Mouse (Mus musculus) erythroid progenitor cell, adult 5-6 weeks (primary cell): ENCODE measurements at regions not wholly inside any gene's neighbourhood (a gene's known extent, or its start where the extent isn't known, plus 50 kb on each side); places are given as distances from the start of the nearest gene placed in this dataset.
"Not testable (repeated sequence)": the region's sequence is repeated elsewhere in the genome, so short reads cannot be mapped to it uniquely, and the experiment has no call there.

ENCODE experiments used
- ATAC-seq: replicated peaks from 2 replicates; pipeline ENCODE4 v1.8.0; 2016; ENCODE audit warnings: moderate number of reproducible peaks, mild to moderate bottlenecking, moderate TSS enrichment, inconsistent platforms; ENCODE audit not compliant: poor library complexity, low FRiP score, severe bottlenecking

- not testable (repeated sequence) for ATAC-seq
These were observed 184.8 kb upstream of the Gm10324 start for GRCm38 (mm10) chr13:65934376-65935071.

DNA sequence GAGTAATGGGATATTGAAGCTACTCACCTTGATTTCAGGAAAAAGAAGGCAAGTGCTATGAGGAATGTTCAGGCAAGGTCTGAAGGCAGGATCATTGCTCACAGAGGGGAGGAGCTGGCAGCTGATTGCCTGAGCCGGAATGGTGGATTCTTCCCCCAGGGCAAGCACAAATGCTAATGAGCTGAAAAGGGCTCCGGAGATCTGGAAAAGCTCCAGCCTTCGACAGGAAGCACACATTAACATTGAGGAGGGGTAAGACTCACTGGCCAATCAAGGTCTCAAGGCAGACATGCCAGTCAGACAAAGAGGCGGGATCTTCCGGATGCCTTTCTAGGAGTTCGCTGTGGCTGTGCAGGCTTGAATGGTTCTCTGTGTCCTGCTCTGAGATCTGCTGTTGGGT, 169.1 kb upstream of the Gm10324 start:
- ATAC-seq: not testable (repeated sequence)

DNA sequence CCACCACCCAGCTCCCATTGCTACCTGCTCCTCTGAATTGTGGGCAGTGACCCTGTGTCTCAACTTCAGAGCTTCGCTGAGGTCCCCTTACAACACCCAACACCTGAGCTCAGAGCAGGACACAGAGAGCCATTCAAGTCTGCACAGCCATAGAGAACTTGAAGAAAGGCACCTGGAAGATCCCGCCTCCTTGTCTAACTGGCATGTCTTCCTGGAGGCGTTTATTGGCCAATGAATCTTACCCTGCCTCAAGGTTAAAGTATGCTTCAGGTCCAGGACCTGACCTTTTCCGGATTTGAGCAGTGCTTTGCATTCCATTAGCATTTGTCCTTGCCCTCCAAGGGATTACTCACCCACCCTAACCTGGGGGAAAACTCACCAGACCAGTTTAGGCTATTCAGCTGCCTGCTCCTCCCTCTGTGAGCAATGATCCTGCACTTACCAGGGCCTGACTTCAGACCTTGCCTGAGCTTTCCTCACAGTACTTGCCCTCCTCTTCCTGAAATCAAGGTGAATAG, 128.4 kb upstream of the Gm10324 start:
- ATAC-seq: not testable (repeated sequence)

- peak; percentile 59 for ATAC-seq
These were observed 111.8 kb upstream of the Gm10324 start for GRCm38 (mm10) chr13:66007505-66007904.

GRCm38 (mm10) chr13:66031942-66032341, 87.4 kb upstream of the Gm10324 start:
- ATAC-seq: not testable (repeated sequence)

- not testable (repeated sequence) for ATAC-seq
These were observed 56.7 kb upstream of the Gm10324 start for GRCm38 (mm10) chr13:66062676-66063075.

- not testable (repeated sequence) for ATAC-seq
These were observed 56.0 kb upstream of the Gm10324 start for GRCm38 (mm10) chr13:66063388-66063787.
